Mouse (Mus musculus) ES-E14 (cell line): ENCODE measurements around the gene Ndufs8.

Source experiments
- CHD2 ChIP-seq: IDR thresholded peaks from 2 replicates; pipeline ENCODE4 v1.6.1; 2014; ENCODE audit warnings: mild to moderate bottlenecking, low read depth, low read length, inconsistent platforms
- HCFC1 ChIP-seq: IDR thresholded peaks from 2 replicates; pipeline ENCODE4 v1.6.1; 2012; ENCODE audit warnings: low read length, inconsistent platforms, borderline replicate concordance; ENCODE audit not compliant: insufficient read depth
- MAFK ChIP-seq: IDR thresholded peaks from 2 replicates; pipeline ENCODE4 v1.6.1; 2014; ENCODE audit warnings: mild to moderate bottlenecking, low read depth, low read length, inconsistent platforms; ENCODE audit not compliant: insufficient read depth
- ZC3H11A ChIP-seq: IDR thresholded peaks from 2 replicates; pipeline ENCODE4 v1.6.1; 2012; ENCODE audit warnings: low read depth, mild to moderate bottlenecking, inconsistent platforms, low read length, borderline replicate concordance
- ZNF384 ChIP-seq: IDR thresholded peaks from 2 replicates; pipeline ENCODE4 v1.6.1; 2012; ENCODE audit warnings: low read depth, low read length, inconsistent platforms

GRCm38 (mm10) chr19:3923586-3923985, 11.0 kb upstream of the Ndufs8 start:
- TF ChIP-seq ZNF384 (no peak), HCFC1 (no peak), MAFK (no peak), ZC3H11A (no peak), CHD2 (no peak)
